Mouse (Mus musculus): Measurements from ENCODE around the gene Stk38. TPM values are rescaled to one million over a fixed set of nuclear protein-coding genes. Genes with fewer than 3 reads are reported as not detected.

The Stk38 gene
- polyA plus RNA-seq, 1 experiment from 2014 or later: 71.8 TPM

DNA sequence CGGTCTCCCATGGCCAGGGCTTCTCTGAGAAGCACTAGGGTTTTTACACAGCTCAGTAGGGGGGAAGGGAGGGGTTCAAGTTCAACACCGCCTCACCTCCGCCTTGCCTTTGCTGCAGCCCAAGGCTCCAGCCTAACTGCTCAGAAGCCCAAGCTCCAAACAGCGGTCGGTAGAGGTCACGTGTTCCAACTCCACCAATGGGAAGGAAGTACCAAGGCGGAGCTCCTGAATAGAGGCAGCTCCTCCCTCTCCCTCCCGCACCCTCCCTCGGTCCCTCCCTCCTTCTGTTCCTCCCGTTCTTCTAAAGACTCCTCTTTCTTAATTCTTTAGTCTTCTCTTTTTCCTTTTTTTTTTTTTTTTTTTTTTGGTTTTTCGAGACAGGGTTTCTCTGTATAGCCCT lies 65.7 kb downstream of the Stk38 start:
- Histone ChIP-seq H3K9me3 (ENCODE audit: control insufficient read depth, low read length) (no peaks in the 10 kb centered on the region), H3K27me3 (replicated peaks; ENCODE audit: control insufficient read depth, insufficient read depth, low read length) (no peaks in the 10 kb centered on the region)
- 82% methylated on average over 10 of the region's 11 CpGs for WGBS

DNA sequence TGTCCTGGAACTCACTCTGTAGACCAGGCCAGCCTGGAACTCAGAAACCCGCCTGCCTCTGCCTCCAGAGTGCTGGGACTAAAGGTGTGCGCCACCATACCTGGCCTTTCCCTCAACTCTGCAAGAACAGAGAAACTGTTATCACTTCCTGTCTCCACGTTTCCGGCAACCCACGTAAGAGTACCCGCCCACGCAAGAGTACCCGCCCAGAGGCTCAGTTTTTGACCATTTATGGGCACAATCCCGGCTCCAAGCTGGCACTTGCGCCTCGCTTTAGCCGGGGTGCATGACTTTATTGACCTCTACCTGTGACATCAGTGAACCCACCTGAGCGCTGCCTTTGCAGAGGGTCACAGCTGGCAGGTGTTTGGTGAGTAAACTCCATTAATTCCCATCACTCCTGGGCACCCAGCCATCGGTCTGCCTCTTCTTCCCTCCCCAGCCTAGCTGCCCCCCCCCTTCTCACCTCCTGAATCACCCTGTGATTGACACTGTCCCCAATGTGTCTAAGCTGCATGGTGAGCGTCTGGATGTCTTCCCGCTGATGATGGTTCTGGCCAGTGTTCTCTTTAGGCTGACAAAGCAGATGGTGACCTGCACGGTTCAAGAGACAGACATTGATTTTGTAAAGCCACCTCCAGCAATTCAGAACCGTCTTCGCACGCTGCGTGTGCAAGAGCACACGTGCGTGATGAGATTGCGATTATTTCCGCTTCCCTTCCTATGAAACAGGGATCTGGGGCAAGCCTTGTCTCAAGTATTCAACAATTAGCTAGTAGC lies 66.8 kb downstream of the Stk38 start:
- no peaks in the 10 kb centered on the region for H3K27me3 ChIP-seq (replicated peaks; ENCODE audit: control insufficient read depth, insufficient read depth, low read length)
- no peak for ATAC-seq
- H3K36me3 ChIP-seq (ENCODE audit: control insufficient read depth, insufficient read depth, low read length): no peaks in the 10 kb centered on the region
- no peak overlapping the region for H3K27ac ChIP-seq (ENCODE audit: low read depth, low read length)
- H3K4me3 ChIP-seq (ENCODE audit: low read length): no peak overlapping the region
- H3K4me1 ChIP-seq (ENCODE audit: control insufficient read depth, insufficient read depth, low read depth, low read length): no peaks in the 10 kb centered on the region
- H3K9ac ChIP-seq (ENCODE audit: low read depth, low read length): no peak overlapping the region
- no peak overlapping the region for H3K4me2 ChIP-seq (ENCODE audit: low read length)
- 83% methylated on average over 25 of the region's 25 CpGs for WGBS
- H3K9me3 ChIP-seq (ENCODE audit: control insufficient read depth, low read length): no peaks in the 10 kb centered on the region

More for the DNA sequence above, 65.7 kb downstream of the Stk38 start:
- no peak overlapping the region for H3K4me3 ChIP-seq (ENCODE audit: low read length)
- H3K4me2 ChIP-seq (ENCODE audit: low read length): no peak overlapping the region
- H3K4me1 ChIP-seq (ENCODE audit: control insufficient read depth, insufficient read depth, low read depth, low read length): no peaks in the 10 kb centered on the region
- no peaks in the 10 kb centered on the region for H3K36me3 ChIP-seq (ENCODE audit: control insufficient read depth, insufficient read depth, low read length)
- ATAC-seq: no peak
- H3K9ac ChIP-seq (ENCODE audit: low read depth, low read length): no peak overlapping the region
- no peak overlapping the region for H3K27ac ChIP-seq (ENCODE audit: low read depth, low read length)

DNA sequence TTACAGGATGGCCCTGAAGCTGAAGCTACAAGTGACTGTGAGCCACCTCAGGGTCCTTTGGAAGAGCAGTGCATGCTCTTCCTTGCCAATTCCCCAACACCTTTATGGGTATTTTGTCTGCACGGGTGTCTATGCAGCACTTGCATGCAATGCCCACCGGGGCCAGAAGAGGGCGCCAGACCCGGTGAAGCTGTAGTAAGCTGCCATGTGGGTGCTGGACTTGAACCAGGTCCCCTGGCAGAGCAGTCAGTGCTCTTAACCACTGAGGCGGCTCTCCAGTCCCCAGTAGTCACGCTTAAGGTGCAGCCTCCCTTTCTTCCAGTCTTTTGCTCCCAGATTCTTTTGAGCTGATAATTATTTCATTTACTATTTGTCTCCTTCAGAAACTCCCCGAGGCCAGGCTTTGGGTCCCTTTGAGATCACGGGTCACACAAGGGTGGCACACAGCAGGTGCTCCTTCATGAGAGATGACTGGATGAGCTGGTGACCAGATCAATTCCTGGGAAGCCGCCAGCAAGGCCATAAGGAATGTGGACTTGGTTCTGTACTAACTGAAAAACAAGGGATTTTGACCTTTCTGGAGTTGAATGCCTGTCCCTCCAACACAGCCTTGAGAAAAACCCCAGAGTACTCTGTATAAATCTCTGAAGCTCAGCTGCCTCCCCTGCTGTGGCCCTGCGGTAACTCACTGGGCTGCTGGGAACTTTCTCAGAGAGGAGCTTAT lies 71.0 kb downstream of the Stk38 start:
- H3K4me2 ChIP-seq (ENCODE audit: low read length): no peak overlapping the region
- H3K4me1 ChIP-seq (ENCODE audit: control insufficient read depth, insufficient read depth, low read depth, low read length): no peaks in the 10 kb centered on the region
- H3K9me3 ChIP-seq (ENCODE audit: control insufficient read depth, low read length): no peaks in the 10 kb centered on the region
- no peak for ATAC-seq
- H3K27ac ChIP-seq (ENCODE audit: low read depth, low read length): no peak overlapping the region
- H3K4me3 ChIP-seq (ENCODE audit: low read length): no peak overlapping the region
- H3K27me3 ChIP-seq (replicated peaks; ENCODE audit: control insufficient read depth, insufficient read depth, low read length): no peaks in the 10 kb centered on the region
- H3K36me3 ChIP-seq (ENCODE audit: control insufficient read depth, insufficient read depth, low read length): no peaks in the 10 kb centered on the region
- no peak overlapping the region for H3K9ac ChIP-seq (ENCODE audit: low read depth, low read length)
- 78% methylated on average over 10 of the region's 10 CpGs for WGBS

DNA sequence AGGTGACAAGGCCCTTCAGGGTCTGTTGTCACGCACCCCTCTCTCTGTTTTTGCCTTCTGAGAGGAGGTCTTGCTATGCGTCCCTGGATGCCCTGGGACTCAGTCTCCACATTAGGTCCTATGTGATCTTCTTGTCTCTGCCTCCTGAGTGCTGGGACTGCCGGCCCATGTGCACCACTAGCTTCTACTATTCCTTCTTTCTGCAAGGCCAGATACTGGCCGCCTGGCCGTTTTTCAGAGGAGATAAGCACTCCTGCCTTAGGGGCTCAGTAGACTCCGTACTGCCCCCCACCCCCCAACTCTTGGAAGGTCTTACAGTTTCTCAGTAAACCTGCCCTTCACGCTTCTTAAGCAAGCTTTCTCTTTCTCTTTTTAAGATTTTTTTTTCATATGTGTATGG lies 71.7 kb downstream of the Stk38 start:
- Histone ChIP-seq H3K27me3 (replicated peaks; ENCODE audit: control insufficient read depth, insufficient read depth, low read length) (no peaks in the 10 kb centered on the region), H3K4me1 (ENCODE audit: control insufficient read depth, insufficient read depth, low read depth, low read length) (no peaks in the 10 kb centered on the region)
- WGBS: 96% methylated on average over 7 of the region's 7 CpGs

DNA sequence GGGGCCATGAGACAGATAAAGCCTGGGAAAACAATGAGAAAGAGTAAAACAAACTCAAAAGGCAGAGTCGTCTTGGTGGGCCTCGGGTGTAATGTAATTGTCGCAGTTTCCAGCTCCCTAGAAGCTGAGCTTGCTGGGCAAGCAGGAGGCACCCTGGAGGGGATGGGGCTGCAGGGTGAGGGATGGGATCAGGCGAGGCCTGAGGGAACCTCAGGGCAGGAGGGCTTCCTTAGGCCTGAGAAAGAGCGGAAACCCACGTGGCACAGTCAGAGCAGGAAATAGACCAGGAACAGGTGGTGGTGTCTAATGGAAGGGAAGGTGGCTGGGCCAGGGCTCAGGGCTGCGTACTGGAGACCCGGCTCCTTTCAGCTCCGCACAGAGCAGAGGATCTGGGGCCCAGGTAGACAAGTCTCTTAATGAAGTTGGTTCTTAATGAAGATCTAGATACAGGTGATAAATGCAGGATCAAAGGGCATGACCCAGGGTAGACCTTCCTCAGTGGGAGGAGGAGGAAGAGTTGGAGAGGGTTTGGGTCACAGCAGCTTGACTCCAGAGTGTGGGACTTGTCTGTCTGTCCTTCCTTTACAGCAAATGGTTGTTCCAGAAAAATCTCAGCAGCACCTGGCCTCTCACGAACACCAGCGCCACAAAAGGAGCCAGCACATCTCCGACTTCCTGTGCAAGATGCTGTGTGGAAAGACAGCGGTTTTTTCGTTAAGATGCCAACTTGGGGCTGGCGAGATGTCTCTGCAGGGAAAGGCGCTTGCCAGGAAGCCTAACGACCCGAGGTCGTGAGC lies 73.5 kb downstream of the Stk38 start:
- Histone ChIP-seq H3K27me3 (replicated peaks; ENCODE audit: control insufficient read depth, insufficient read depth, low read length) (no peaks in the 10 kb centered on the region), H3K4me2 (ENCODE audit: low read length) (no peak overlapping the region), H3K4me1 (ENCODE audit: control insufficient read depth, insufficient read depth, low read depth, low read length) (peaks cover 8% of the 10 kb centered on the region), H3K9me3 (ENCODE audit: control insufficient read depth, low read length) (no peaks in the 10 kb centered on the region), H3K27ac (ENCODE audit: low read depth, low read length) (no peak overlapping the region), H3K4me3 (ENCODE audit: low read length) (no peak overlapping the region), H3K9ac (ENCODE audit: low read depth, low read length) (no peak overlapping the region), H3K36me3 (ENCODE audit: control insufficient read depth, insufficient read depth, low read length) (no peaks in the 10 kb centered on the region)
- 74% methylated on average over 19 of the region's 19 CpGs for WGBS
- ATAC-seq: no peak

More for the DNA sequence above, 71.7 kb downstream of the Stk38 start:
- Histone ChIP-seq H3K9me3 (ENCODE audit: control insufficient read depth, low read length) (no peaks in the 10 kb centered on the region), H3K9ac (ENCODE audit: low read depth, low read length) (no peak overlapping the region), H3K27ac (ENCODE audit: low read depth, low read length) (no peak overlapping the region), H3K4me2 (ENCODE audit: low read length) (no peak overlapping the region), H3K4me3 (ENCODE audit: low read length) (no peak overlapping the region), H3K36me3 (ENCODE audit: control insufficient read depth, insufficient read depth, low read length) (no peaks in the 10 kb centered on the region)
- ATAC-seq: no peak

DNA sequence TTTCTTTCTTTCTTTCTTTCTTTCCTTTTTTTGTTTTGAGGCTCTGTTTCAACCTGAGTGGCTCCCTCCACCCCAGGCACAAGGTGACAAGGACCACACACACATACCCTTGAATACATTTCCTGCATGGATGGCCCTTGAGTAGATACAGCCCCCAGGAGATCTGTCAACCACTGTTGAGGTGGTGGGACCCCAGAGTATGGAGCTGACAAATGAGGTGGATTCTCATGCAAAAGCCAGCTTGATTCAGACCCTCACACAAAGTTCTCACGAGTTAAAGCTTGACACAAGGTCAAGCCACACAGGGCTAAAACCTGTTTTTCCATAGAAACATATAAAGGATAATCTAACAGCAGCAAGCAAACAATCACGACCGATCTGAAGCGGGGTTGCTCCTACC lies 75.5 kb downstream of the Stk38 start:
- Histone ChIP-seq H3K4me3 (ENCODE audit: low read length) (no peak overlapping the region), H3K36me3 (ENCODE audit: control insufficient read depth, insufficient read depth, low read length) (no peaks in the 10 kb centered on the region), H3K27me3 (replicated peaks; ENCODE audit: control insufficient read depth, insufficient read depth, low read length) (no peaks in the 10 kb centered on the region), H3K9ac (ENCODE audit: low read depth, low read length) (no peak overlapping the region), H3K27ac (ENCODE audit: low read depth, low read length) (no peak overlapping the region), H3K9me3 (ENCODE audit: control insufficient read depth, low read length) (no peaks in the 10 kb centered on the region), H3K4me2 (ENCODE audit: low read length) (no peak overlapping the region), H3K4me1 (ENCODE audit: control insufficient read depth, insufficient read depth, low read depth, low read length) (peaks cover 8% of the 10 kb centered on the region)
- 87% methylated on average over 4 of the region's 4 CpGs for WGBS
- no peak for ATAC-seq

DNA sequence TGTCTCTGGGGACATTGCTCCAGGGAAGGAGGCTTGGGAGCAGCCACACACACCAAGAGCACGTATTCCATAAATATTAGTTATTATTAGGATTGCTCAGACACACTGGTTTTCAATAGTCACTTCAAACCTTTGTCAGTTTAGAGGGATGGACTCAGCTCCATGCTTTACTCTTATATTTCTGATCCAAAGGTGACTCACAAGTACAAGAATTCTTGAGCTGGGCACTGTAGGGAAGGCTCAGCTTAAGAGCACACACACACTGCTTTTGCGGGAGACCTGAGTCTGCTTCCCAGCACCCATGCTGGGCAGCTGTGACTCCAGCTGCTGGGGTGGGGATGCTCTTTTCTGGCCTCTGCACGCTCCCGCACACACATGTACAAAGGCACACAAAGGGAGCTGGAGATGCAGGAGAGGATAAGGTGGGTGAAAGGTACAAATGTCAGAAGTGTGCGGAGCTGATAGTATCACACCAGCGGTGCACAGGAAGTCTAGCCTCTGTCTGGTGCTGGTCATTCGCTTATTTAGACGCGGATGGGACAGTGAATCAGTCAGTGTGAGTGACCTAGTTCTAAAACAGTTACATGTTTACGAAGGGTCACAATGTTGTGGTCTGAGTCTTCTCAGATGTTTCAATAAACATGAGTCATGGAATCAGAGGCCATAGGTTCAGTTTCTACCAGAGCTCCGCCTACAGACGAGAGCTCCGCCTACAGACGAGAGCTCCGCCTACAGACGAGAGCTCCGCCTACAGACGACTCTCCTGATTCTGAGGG lies 76.2 kb downstream of the Stk38 start:
- no peaks in the 10 kb centered on the region for H3K27me3 ChIP-seq (replicated peaks; ENCODE audit: control insufficient read depth, insufficient read depth, low read length)
- H3K27ac ChIP-seq (ENCODE audit: low read depth, low read length): no peak overlapping the region
- no peak for ATAC-seq
- no peaks in the 10 kb centered on the region for H3K9me3 ChIP-seq (ENCODE audit: control insufficient read depth, low read length)
- H3K9ac ChIP-seq (ENCODE audit: low read depth, low read length): no peak overlapping the region
- H3K4me1 ChIP-seq (ENCODE audit: control insufficient read depth, insufficient read depth, low read depth, low read length): peaks cover 8% of the 10 kb centered on the region
- H3K4me3 ChIP-seq (ENCODE audit: low read length): no peak overlapping the region
- H3K4me2 ChIP-seq (ENCODE audit: low read length): no peak overlapping the region
- WGBS: 94% methylated on average over 18 of the region's 18 CpGs
- H3K36me3 ChIP-seq (ENCODE audit: control insufficient read depth, insufficient read depth, low read length): no peaks in the 10 kb centered on the region

DNA sequence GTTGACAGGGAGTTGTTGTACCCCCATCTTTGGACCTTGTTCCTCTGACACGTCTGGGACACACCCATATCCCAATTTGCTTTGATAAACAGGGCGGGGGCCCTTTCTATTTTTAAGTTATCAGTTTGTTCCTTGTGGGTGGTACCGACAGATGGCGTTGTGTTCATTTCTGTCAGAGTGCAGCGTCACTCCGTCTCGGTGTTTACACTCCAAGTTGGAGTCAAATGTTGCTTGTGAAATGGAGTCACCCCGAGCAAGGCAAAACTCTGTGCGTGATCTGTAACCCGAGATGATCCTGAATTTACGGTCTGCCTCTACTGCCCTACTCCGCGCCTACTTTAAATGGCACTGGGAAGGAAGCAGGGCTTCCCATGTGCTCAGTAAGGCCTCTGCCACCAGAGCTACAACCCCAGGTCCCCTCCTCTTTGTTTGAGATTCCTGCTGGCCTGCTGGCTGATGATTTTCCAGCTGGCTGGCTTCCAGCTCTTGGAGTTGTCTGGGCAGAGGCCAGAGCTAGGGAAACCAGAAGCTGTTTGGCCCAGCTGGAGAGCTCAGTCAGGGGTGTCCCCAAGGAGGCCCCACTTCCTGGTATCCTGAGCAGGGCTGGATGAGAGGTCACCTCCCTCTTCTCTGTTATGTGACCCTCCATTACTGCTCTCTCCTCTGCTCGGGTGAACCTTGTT lies 77.3 kb downstream of the Stk38 start:
- WGBS: 21% methylated on average over 14 of the region's 14 CpGs
- peak; percentile 71 for ATAC-seq
- Histone ChIP-seq H3K4me2 (ENCODE audit: low read length) (peak overlapping the region; percentile 37), H3K9me3 (ENCODE audit: control insufficient read depth, low read length) (no peaks in the 10 kb centered on the region), H3K4me3 (ENCODE audit: low read length) (0 out of 2 replicates have a peak overlapping the region, but pooled peaks have one; percentile 5), H3K4me1 (ENCODE audit: control insufficient read depth, insufficient read depth, low read depth, low read length) (peaks cover 10% of the 10 kb centered on the region), H3K27me3 (replicated peaks; ENCODE audit: control insufficient read depth, insufficient read depth, low read length) (no peaks in the 10 kb centered on the region), H3K36me3 (ENCODE audit: control insufficient read depth, insufficient read depth, low read length) (no peaks in the 10 kb centered on the region), H3K27ac (ENCODE audit: low read depth, low read length) (0 out of 2 replicates have a peak overlapping the region, but pooled peaks have one; percentile 44), H3K9ac (ENCODE audit: low read depth, low read length) (peak overlapping the region; percentile 41; the same call in 1 of the 2 replicates)
